Mouse (Mus musculus) neural tube, embryonic 12.5 days (tissue): Measurements from ENCODE around the gene Serpina7. TPM values are rescaled to one million over a fixed set of nuclear protein-coding genes. Genes with fewer than 3 reads are reported as not detected.

Source experiments
- ATAC-seq: fragments of 200-750 bp; cut with Nextera tagmentation; 2 replicates; pipeline ENCODE4 v1.8.0; 2017; ENCODE audit warnings: low read depth, mild to moderate bottlenecking, moderate TSS enrichment, moderate library complexity; ENCODE audit not compliant: low FRiP score
- H3K27ac ChIP-seq: fragments of 300-500 bp; sonication (generic); 2 replicates; pipeline ENCODE4 v1.5.1; 2016
- H3K27me3 ChIP-seq: fragments of 300-500 bp; sonication (generic); replicated peaks from 2 replicates; pipeline ENCODE4 v1.6.1; 2016; ENCODE audit warnings: mild to moderate bottlenecking
- H3K36me3 ChIP-seq: fragments of 300-500 bp; sonication (generic); 2 replicates; pipeline ENCODE4 v1.6.1; 2016; ENCODE audit warnings: mild to moderate bottlenecking
- H3K4me1 ChIP-seq: fragments of 300-500 bp; sonication (generic); 2 replicates; pipeline ENCODE4 v1.6.1; 2016
- H3K4me2 ChIP-seq: fragments of 300-500 bp; sonication (generic); replicated peaks from 2 replicates; pipeline ENCODE4 v1.6.1; 2016; ENCODE audit warnings: mild to moderate bottlenecking
- H3K4me3 ChIP-seq: fragments of 300-500 bp; sonication (generic); 2 replicates; pipeline ENCODE4 v1.5.1; 2016
- H3K9ac ChIP-seq: fragments of 300-500 bp; sonication (generic); 2 replicates; pipeline ENCODE4 v1.6.1; 2016; ENCODE audit warnings: mild to moderate bottlenecking
- H3K9me3 ChIP-seq: fragments of 300-500 bp; sonication (generic); 2 replicates; pipeline ENCODE4 v1.6.1; 2016; ENCODE audit warnings: mild to moderate bottlenecking
- WGBS: fragments of 180-500 bp; shearing (Covaris S2); methylation state at CpG from one replicate; pipeline ENCODE4 v1.1.7; 2016; 5-methylcytosine and 5-hydroxymethylcytosine counted together
- polyA plus RNA-seq: library from polyadenylated mRNA; unstranded; fragments of >200 nt; fragmentation: Nextera tagmentation; extraction: Ambion mirVana; gene quantifications from 2 replicates; pipeline ENCODE4 v1.2.1, GENCODE M21; 2016

Serpina7 gene
- polyA plus RNA-seq = not detected in 2 replicates

GRCm38 (mm10) chrX:139085077-139085476 lies at the start of gene Serpina7:
Gene Serpina7, minus strand, starts transcription at chrX:139085236.
- Histone ChIP-seq H3K4me2 (no peak within 1 kb of the TSS), H3K9ac (no peak within 1 kb of the TSS), H3K27me3 (no peaks in the 10 kb centered on the region), H3K9me3 (no peaks in the 10 kb centered on the region), H3K36me3 (no peaks in the 10 kb centered on the region), H3K4me3 (no peak within 1 kb of the TSS), H3K4me1 (no peaks in the 10 kb centered on the region), H3K27ac (no peak within 1 kb of the TSS)
- no peak for ATAC-seq

GRCm38 (mm10) chrX:139134031-139134430 lies 49.0 kb upstream of the Serpina7 start:
- no peak for ATAC-seq
- Histone ChIP-seq H3K9ac (no peak overlapping the region), H3K4me3 (no peak overlapping the region), H3K27ac (no peak overlapping the region), H3K4me1 (no peaks in the 10 kb centered on the region), H3K4me2 (no peak overlapping the region), H3K36me3 (no peaks in the 10 kb centered on the region), H3K27me3 (no peaks in the 10 kb centered on the region), H3K9me3 (no peaks in the 10 kb centered on the region)
- 58% methylated on average over 4 of the region's 4 CpGs for WGBS

DNA sequence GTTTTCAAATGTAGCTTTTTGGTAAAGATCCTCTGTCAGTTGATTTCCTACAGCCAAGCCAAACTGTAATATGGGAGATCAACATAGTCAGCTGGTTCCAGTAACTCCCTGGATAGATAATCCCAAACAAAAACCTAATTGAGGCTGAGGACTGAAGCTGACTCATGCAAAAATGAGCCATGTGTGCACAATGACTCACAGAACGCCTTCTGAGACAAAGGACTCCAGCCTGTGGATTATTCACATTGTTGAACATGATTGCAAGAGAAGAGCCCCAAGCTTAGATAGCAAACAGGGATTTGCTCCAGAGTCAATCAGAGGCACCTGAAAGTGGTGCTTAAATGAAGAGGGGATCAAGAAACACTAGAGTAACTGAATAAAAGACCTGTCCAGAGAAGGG lies 12.2 kb upstream of the Serpina7 start:
- Histone ChIP-seq H3K4me2 (no peak overlapping the region), H3K9ac (no peak overlapping the region), H3K27ac (no peak overlapping the region), H3K4me1 (no peaks in the 10 kb centered on the region), H3K27me3 (no peaks in the 10 kb centered on the region), H3K9me3 (no peaks in the 10 kb centered on the region), H3K4me3 (no peak overlapping the region), H3K36me3 (no peaks in the 10 kb centered on the region)
- no peak for ATAC-seq
- 64% methylated on average over 1 of the region's 1 CpGs for WGBS

- H3K9me3 ChIP-seq = no peaks in the 10 kb centered on the region
- H3K4me3 ChIP-seq = no peak within 1 kb of the TSS
- H3K9ac ChIP-seq = no peak within 1 kb of the TSS
- WGBS = 94% methylated on average over 1 of the region's 1 CpGs
- no peaks in the 10 kb centered on the region for H3K4me1 ChIP-seq
- no peak within 1 kb of the TSS for H3K4me2 ChIP-seq
- no peak within 1 kb of the TSS for H3K27ac ChIP-seq
- no peaks in the 10 kb centered on the region for H3K27me3 ChIP-seq
- ATAC-seq = no peak
- H3K36me3 ChIP-seq = no peaks in the 10 kb centered on the region
Observed at GRCm38 (mm10) chrX:139085943-139086342, 907 bp upstream of the Serpina7 start, which contains the start of gene 4930513O06Rik. Gene 4930513O06Rik, plus strand, starts transcription at chrX:139086243.

DNA sequence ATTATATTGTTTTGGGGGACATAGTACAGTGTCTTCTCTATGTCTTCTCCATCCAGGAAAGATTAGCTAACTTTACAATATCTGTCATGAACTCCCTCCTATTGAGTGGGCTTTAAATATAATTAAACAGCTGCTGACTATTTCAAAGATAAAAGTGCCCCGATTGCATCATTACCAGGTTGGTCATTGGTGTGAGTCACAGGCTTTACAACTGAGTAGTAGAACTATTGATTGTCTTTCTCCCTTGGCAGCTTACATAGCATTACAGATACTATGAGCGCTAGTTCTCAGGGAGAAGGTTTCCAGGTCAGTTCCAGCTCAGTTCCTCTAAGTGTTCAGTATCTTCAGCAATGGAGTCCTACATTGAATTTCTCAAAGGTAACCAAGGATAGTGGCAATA lies 6.5 kb downstream of the Serpina7 start:
- H3K36me3 ChIP-seq = no peaks in the 10 kb centered on the region
- no peaks in the 10 kb centered on the region for H3K9me3 ChIP-seq
- no peak overlapping the region for H3K27ac ChIP-seq
- WGBS = 83% methylated on average over 2 of the region's 2 CpGs
- no peaks in the 10 kb centered on the region for H3K4me1 ChIP-seq
- ATAC-seq = no peak
- no peak overlapping the region for H3K4me3 ChIP-seq
- H3K9ac ChIP-seq = no peak overlapping the region
- H3K27me3 ChIP-seq = no peaks in the 10 kb centered on the region
- no peak overlapping the region for H3K4me2 ChIP-seq

DNA sequence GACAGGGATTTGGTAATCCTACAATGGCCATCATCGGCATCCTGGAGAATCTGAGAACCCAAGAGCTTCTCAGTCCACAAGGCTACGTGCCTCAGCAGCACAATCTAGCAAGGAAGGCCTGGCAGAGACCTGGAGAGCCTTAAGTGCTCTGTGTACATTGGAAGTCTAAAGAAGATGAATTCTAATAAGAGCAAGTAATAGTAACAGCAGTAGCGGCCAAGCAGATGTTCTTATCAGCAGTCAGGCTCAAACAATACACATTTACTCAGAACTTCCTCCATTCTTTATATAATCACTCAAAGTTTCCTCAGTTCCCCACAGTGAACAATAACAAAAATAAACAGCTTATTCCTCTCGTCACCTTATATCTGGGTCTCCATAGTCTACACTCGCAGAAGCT lies 21.0 kb downstream of the Serpina7 start:
- ATAC-seq = no peak
- 84% methylated on average over 5 of the region's 5 CpGs for WGBS

GRCm38 (mm10) chrX:139053149-139053548 lies 31.9 kb downstream of the Serpina7 start:
- Histone ChIP-seq H3K4me1 (no peaks in the 10 kb centered on the region), H3K27ac (no peak overlapping the region), H3K4me2 (no peak overlapping the region), H3K4me3 (no peak overlapping the region), H3K27me3 (no peaks in the 10 kb centered on the region), H3K9me3 (no peaks in the 10 kb centered on the region), H3K9ac (no peak overlapping the region), H3K36me3 (no peaks in the 10 kb centered on the region)
- ATAC-seq = no peak
- WGBS = 89% methylated on average over 1 of the region's 1 CpGs

More for the DNA sequence above, 21.0 kb downstream of the Serpina7 start:
- no peaks in the 10 kb centered on the region for H3K27me3 ChIP-seq
- H3K27ac ChIP-seq = no peak overlapping the region
- H3K36me3 ChIP-seq = no peaks in the 10 kb centered on the region
- H3K9ac ChIP-seq = no peak overlapping the region
- no peak overlapping the region for H3K4me3 ChIP-seq
- no peaks in the 10 kb centered on the region for H3K4me1 ChIP-seq
- no peak overlapping the region for H3K4me2 ChIP-seq
- H3K9me3 ChIP-seq = no peaks in the 10 kb centered on the region

GRCm38 (mm10) chrX:139051976-139052375 lies 33.1 kb downstream of the Serpina7 start:
- H3K4me1 ChIP-seq = no peaks in the 10 kb centered on the region
- no peak overlapping the region for H3K4me3 ChIP-seq
- H3K9me3 ChIP-seq = no peaks in the 10 kb centered on the region
- no peaks in the 10 kb centered on the region for H3K36me3 ChIP-seq
- ATAC-seq = no peak
- no peak overlapping the region for H3K9ac ChIP-seq
- 76% methylated on average over 1 of the region's 1 CpGs for WGBS
- no peaks in the 10 kb centered on the region for H3K27me3 ChIP-seq
- no peak overlapping the region for H3K4me2 ChIP-seq
- H3K27ac ChIP-seq = no peak overlapping the region

- no peak overlapping the region for H3K4me3 ChIP-seq
- H3K4me1 ChIP-seq = no peaks in the 10 kb centered on the region
- WGBS = 58% methylated on average over 1 of the region's 1 CpGs
- H3K9ac ChIP-seq = no peak overlapping the region
- no peaks in the 10 kb centered on the region for H3K9me3 ChIP-seq
- H3K27me3 ChIP-seq = no peaks in the 10 kb centered on the region
- no peak overlapping the region for H3K4me2 ChIP-seq
- no peaks in the 10 kb centered on the region for H3K36me3 ChIP-seq
- H3K27ac ChIP-seq = no peak overlapping the region
- ATAC-seq = no peak
Observed at GRCm38 (mm10) chrX:139041148-139041547, 43.9 kb downstream of the Serpina7 start.

- WGBS = 67% methylated on average over 2 of the region's 2 CpGs
- no peak overlapping the region for H3K27ac ChIP-seq
Observed at GRCm38 (mm10) chrX:139039314-139039713, 45.7 kb downstream of the Serpina7 start.

GRCm38 (mm10) chrX:139037666-139038065 lies 47.4 kb downstream of the Serpina7 start:
- H3K4me1 ChIP-seq = no peaks in the 10 kb centered on the region
- no peaks in the 10 kb centered on the region for H3K36me3 ChIP-seq
- H3K27ac ChIP-seq = no peak overlapping the region
- H3K9ac ChIP-seq = no peak overlapping the region
- WGBS = 87% methylated on average over 1 of the region's 1 CpGs
- H3K9me3 ChIP-seq = no peaks in the 10 kb centered on the region
- no peak for ATAC-seq
- H3K4me2 ChIP-seq = no peak overlapping the region
- no peak overlapping the region for H3K4me3 ChIP-seq
- H3K27me3 ChIP-seq = no peaks in the 10 kb centered on the region

More at GRCm38 (mm10) chrX:139039314-139039713, 45.7 kb downstream of the Serpina7 start:
- ATAC-seq = no peak
- H3K36me3 ChIP-seq = no peaks in the 10 kb centered on the region
- H3K4me2 ChIP-seq = no peak overlapping the region
- no peaks in the 10 kb centered on the region for H3K9me3 ChIP-seq
- no peaks in the 10 kb centered on the region for H3K4me1 ChIP-seq
- H3K4me3 ChIP-seq = no peak overlapping the region
- no peak overlapping the region for H3K9ac ChIP-seq
- no peaks in the 10 kb centered on the region for H3K27me3 ChIP-seq
